Mouse (Mus musculus) midbrain, embryonic 15.5 days (tissue): ENCODE measurements at regions not wholly inside any gene's neighbourhood (a gene's known extent, or its start where the extent isn't known, plus 50 kb on each side); places are given as distances from the start of the nearest gene placed in this dataset.

Source experiments
- ATAC-seq: fragments of 200-750 bp; cut with Nextera tagmentation; replicated peaks from 2 replicates; pipeline ENCODE4 v1.8.0; 2017; ENCODE audit warnings: moderate TSS enrichment
- H3K27ac ChIP-seq: fragments of 300-500 bp; sonication (generic); 2 replicates; pipeline ENCODE4 v1.5.1; 2015; ENCODE audit warnings: mild to moderate bottlenecking, inconsistent platforms
- H3K27me3 ChIP-seq: fragments of 300-500 bp; sonication (generic); replicated peaks from 2 replicates; pipeline ENCODE4 v1.6.1; 2015; ENCODE audit warnings: inconsistent platforms
- H3K36me3 ChIP-seq: fragments of 300-500 bp; sonication (generic); replicated peaks from 2 replicates; pipeline ENCODE4 v1.6.1; 2015; ENCODE audit warnings: inconsistent platforms
- H3K4me1 ChIP-seq: fragments of 300-500 bp; sonication (generic); 2 replicates; pipeline ENCODE4 v1.6.1; 2015; ENCODE audit warnings: inconsistent platforms
- H3K4me2 ChIP-seq: fragments of 300-500 bp; sonication (generic); 2 replicates; pipeline ENCODE4 v1.6.1; 2015; ENCODE audit warnings: inconsistent platforms, mild to moderate bottlenecking, moderate library complexity
- H3K4me3 ChIP-seq: fragments of 300-500 bp; sonication (generic); 2 replicates; pipeline ENCODE4 v1.5.1; 2015; ENCODE audit warnings: mild to moderate bottlenecking, inconsistent platforms
- H3K9ac ChIP-seq: fragments of 300-500 bp; sonication (generic); 2 replicates; pipeline ENCODE4 v1.6.1; 2015; ENCODE audit warnings: mild to moderate bottlenecking, inconsistent platforms
- H3K9me3 ChIP-seq: fragments of 300-500 bp; sonication (generic); 2 replicates; pipeline ENCODE4 v1.6.1; 2016; ENCODE audit warnings: inconsistent platforms
- WGBS: fragments of 180-500 bp; shearing (Covaris S2); methylation state at CpG from one replicate; pipeline ENCODE4 v1.1.7; 2015; ENCODE audit warnings: mixed read lengths; 5-methylcytosine and 5-hydroxymethylcytosine counted together

DNA sequence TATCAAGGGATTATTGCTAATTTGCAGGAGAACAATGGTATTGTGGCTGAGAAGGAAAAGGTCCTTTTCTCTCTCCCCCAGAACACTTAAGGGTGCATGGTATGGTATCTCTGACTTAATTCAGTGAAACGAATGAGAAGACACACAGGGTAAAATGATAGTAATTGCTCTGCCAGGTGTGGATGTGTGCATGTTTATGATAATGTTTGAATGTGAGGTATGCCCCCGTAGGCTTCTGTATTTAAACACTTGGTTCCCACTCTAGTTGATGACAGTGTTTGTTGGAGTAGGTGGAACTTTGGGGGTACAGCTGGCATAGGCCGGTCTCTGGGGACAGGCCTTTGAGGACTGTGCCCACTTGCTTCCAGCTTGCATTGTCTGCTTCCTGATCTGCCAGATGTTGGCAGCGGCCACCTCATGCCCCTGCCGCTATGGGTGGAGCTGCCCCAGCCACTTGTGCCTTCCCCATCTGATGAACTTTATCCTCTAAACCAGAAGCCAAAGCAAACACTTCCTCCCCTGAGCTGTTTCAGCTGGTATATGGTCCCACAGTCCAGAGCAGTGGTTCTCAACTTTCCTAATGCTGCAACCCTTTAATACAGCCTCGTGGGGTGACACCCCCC, 53.0 kb upstream of the Egln3 start:
- Histone ChIP-seq H3K4me3 (no peak overlapping the region), H3K27ac (no peak overlapping the region), H3K27me3 (no peaks in the 10 kb centered on the region), H3K4me2 (no peak overlapping the region), H3K4me1 (0 out of 2 replicates have a peak, but pooled peaks cover 2% of the 10 kb centered on the region), H3K9me3 (no peaks in the 10 kb centered on the region), H3K36me3 (no peaks in the 10 kb centered on the region), H3K9ac (no peak overlapping the region)
- no peak for ATAC-seq
- WGBS: 74% methylated on average over 6 of the region's 6 CpGs
